Mouse (Mus musculus) cortical plate, adult 2 months (tissue): ENCODE measurements around the gene Spink8.

ENCODE experiments used
- CTCF ChIP-seq: fragments of 200-500 bp; IDR thresholded peaks from 2 replicates; pipeline ENCODE4 v1.5.1; 2011; ENCODE audit warnings: mild to moderate bottlenecking, control low read depth, low read length; ENCODE audit not compliant: insufficient read depth; ENCODE audit errors: extremely low read depth
- POLR2A ChIP-seq: fragments of 200-500 bp; IDR thresholded peaks from 2 replicates; pipeline ENCODE4 v1.6.1; 2011; ENCODE audit warnings: mild to moderate bottlenecking, low read length, control low read depth; ENCODE audit not compliant: insufficient read depth; ENCODE audit errors: extremely low read depth

DNA sequence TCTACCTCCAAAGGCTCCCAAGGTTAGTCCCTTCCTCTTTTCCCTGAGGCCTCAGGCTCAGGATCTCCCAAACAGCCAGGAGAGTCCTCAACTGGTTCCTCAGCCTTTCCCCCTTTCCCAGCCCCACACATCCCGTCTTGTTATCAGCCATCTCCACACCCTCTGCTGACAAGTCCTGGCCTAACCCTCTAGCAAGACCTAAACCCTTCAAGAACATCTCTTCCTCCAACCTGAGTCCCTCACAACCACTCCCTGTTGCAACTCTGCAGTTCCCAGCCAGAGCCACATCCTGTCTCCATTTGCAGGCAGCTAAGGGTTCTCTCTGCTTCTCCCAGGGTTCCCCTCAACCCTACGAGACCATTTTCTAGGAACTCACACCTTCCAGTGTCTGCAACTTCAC lies 54.1 kb downstream of the Spink8 start:
- TF ChIP-seq CTCF (no peak), POLR2A (no peak)
